Mouse (Mus musculus): ENCODE results near the gene Nrp2. TPM values are rescaled to one million over a fixed set of nuclear protein-coding genes. Genes with fewer than 3 reads are reported as not detected.
A peak's percentile ranks its signal among the peaks of the same experiment; 100 is the strongest.

Gene Nrp2
- polyA plus RNA-seq, 1 experiment from 2014 or later = 7.0 TPM

- H3K4me1 ChIP-seq = peaks cover 52% of the 10 kb centered on the region
- peak overlapping the region; percentile 1; the same call in 1 of the 2 replicates for H3K27ac ChIP-seq (replicated peaks)
Observed at GRCm38 (mm10) chr1:62774288-62775218, 71.5 kb downstream of the Nrp2 start.

DNA sequence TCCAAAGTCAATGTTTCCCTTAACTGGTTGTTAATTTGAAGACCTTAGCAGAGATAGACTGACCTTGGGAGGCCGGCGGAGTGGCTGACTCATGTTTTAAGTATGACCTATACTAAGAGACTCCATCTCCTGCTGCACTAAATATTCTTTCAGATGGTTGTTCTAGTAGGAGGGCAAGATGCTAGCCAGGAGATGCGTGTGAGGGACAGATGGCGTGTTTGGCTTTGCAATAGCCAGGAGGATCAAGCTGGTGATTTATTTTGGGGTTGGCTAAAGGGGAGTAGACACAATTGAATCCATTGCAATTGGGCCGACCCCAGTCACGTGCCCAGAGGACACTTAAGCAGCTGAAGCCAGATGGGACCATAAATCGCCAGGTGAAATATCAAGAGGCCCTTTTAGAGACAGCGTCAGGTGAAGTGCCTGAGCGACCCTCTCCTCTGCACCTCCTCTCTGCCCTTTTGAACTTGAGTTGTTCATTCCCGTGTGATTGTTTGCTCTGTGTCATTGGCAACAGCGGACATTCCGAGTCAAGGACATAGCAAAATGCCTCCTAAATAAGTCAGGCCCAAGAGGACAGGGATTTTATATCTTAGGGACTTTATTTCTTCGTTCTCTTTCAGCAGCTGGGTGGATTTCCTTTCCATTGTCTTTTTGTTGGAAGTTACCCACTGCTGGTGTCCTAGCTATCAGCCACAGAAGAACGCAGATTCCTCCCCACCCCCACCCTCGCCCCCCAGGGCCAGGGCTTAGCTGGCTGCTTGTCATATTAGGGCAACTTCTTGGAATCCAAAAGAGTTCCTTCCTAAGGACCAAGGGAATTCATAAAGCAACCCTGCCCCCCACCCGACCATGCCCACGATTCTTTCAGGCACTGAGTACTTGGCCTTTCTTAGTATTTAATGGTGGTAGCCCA is 74.5 kb downstream of the Nrp2 start:
- no peak for ATAC-seq (ENCODE audit: extremely low read depth, insufficient number of reproducible peaks, low FRiP score, low TSS enrichment)
- Histone ChIP-seq H3K36me3 (no peaks in the 10 kb centered on the region), H3K9me3 (no peaks in the 10 kb centered on the region), H3K4me2 (peak overlapping the region; percentile 32), H3K4me3 (no peak overlapping the region), H3K27ac (replicated peaks) (peak overlapping the region; percentile 43), H3K9ac (no peak overlapping the region), H3K4me1 (peaks cover 78% of the 10 kb centered on the region), H3K27me3 (replicated peaks) (no peaks in the 10 kb centered on the region)
- 45% methylated on average over 17 of the region's 17 CpGs for WGBS

More at GRCm38 (mm10) chr1:62774288-62775218, 71.5 kb downstream of the Nrp2 start:
- Histone ChIP-seq H3K9ac (no peak overlapping the region), H3K27me3 (replicated peaks) (no peaks in the 10 kb centered on the region), H3K9me3 (no peaks in the 10 kb centered on the region), H3K36me3 (no peaks in the 10 kb centered on the region), H3K4me3 (no peak overlapping the region), H3K4me2 (no peak overlapping the region)
- WGBS = 68% methylated on average over 11 of the region's 11 CpGs
- ATAC-seq (ENCODE audit: extremely low read depth, insufficient number of reproducible peaks, low FRiP score, low TSS enrichment) = no peak

DNA sequence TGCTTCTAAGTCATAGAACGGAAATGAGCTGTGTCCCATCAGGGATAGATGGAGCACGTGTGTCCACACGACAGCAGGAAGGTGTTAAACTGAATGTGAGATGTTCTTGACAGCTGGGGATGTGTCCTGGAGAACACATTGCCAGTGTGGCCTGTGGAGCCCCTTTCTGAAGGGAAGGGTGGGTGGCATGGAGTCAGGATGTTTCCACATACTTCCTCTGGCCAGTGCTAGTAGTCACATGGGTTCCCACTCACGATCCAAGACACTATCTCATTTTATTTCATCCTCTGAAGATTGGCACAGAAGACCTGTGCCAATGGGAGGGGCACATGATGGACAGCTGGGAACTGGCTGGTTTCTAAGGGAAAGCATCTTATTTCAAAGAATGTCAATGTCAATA is 75.8 kb downstream of the Nrp2 start:
- ATAC-seq (ENCODE audit: extremely low read depth, insufficient number of reproducible peaks, low FRiP score, low TSS enrichment) = no peak
- Histone ChIP-seq H3K4me1 (peaks cover 74% of the 10 kb centered on the region), H3K27me3 (replicated peaks) (no peaks in the 10 kb centered on the region)

GRCm38 (mm10) chr1:62780068-62780761 is 77.1 kb downstream of the Nrp2 start:
- H3K27ac ChIP-seq (replicated peaks) = peak overlapping the region; percentile 62

More for the DNA sequence above, 75.8 kb downstream of the Nrp2 start:
- Histone ChIP-seq H3K4me2 (no peak overlapping the region), H3K9me3 (no peaks in the 10 kb centered on the region), H3K27ac (replicated peaks) (no peak overlapping the region), H3K4me3 (no peak overlapping the region), H3K9ac (no peak overlapping the region), H3K36me3 (0 out of 2 replicates have a peak, but pooled peaks cover under 1% of the 10 kb centered on the region)
- 49% methylated on average over 4 of the region's 4 CpGs for WGBS

DNA sequence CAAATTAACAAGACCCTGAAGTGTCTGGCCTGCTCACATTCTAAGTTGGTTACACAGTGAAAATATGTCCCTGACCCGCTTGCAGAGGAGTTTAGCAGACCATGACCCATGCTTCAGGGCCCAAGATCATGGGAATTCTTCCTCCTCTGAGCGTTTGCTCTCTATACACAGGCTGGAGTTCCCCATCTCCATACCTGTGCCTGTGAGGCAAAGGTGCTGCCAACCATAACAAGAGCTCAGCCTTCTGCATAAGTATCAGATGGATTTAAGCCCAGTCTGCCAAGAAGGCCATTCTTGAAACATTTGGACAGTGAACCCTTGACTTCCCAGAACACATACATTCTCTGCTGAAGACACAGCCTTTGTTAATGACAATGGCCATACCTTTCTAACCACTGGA is 79.1 kb downstream of the Nrp2 start:
- Histone ChIP-seq H3K4me2 (no peak overlapping the region), H3K27ac (replicated peaks) (peak overlapping the region; percentile 46; the same call in 1 of the 2 replicates), H3K4me1 (peaks cover 45% of the 10 kb centered on the region), H3K9me3 (no peaks in the 10 kb centered on the region), H3K27me3 (replicated peaks) (0 out of 2 replicates have a peak, but pooled peaks cover 2% of the 10 kb centered on the region), H3K4me3 (no peak overlapping the region), H3K9ac (no peak overlapping the region), H3K36me3 (0 out of 2 replicates have a peak, but pooled peaks cover 7% of the 10 kb centered on the region)
- no peak for ATAC-seq (ENCODE audit: extremely low read depth, insufficient number of reproducible peaks, low FRiP score, low TSS enrichment)
- 55% methylated on average over 2 of the region's 2 CpGs for WGBS

More at GRCm38 (mm10) chr1:62780068-62780761, 77.1 kb downstream of the Nrp2 start:
- Histone ChIP-seq H3K36me3 (0 out of 2 replicates have a peak, but pooled peaks cover 7% of the 10 kb centered on the region), H3K27me3 (replicated peaks) (no peaks in the 10 kb centered on the region), H3K4me3 (no peak overlapping the region), H3K4me1 (peaks cover 63% of the 10 kb centered on the region), H3K4me2 (no peak overlapping the region), H3K9ac (peak overlapping the region; percentile 34; the same call in 1 of the 2 replicates), H3K9me3 (no peaks in the 10 kb centered on the region)
- no peak for ATAC-seq (ENCODE audit: extremely low read depth, insufficient number of reproducible peaks, low FRiP score, low TSS enrichment)
- WGBS = 23% methylated on average over 15 of the region's 15 CpGs

GRCm38 (mm10) chr1:62782573-62782972 is 79.5 kb downstream of the Nrp2 start:
- Histone ChIP-seq H3K27ac (replicated peaks) (0 out of 2 replicates have a peak overlapping the region, but pooled peaks have one; percentile 46), H3K27me3 (replicated peaks) (0 out of 2 replicates have a peak, but pooled peaks cover 4% of the 10 kb centered on the region), H3K36me3 (0 out of 2 replicates have a peak, but pooled peaks cover 7% of the 10 kb centered on the region), H3K4me2 (no peak overlapping the region), H3K4me1 (peaks cover 41% of the 10 kb centered on the region), H3K4me3 (no peak overlapping the region), H3K9ac (no peak overlapping the region), H3K9me3 (no peaks in the 10 kb centered on the region)
- no peak for ATAC-seq (ENCODE audit: extremely low read depth, insufficient number of reproducible peaks, low FRiP score, low TSS enrichment)

GRCm38 (mm10) chr1:62783354-62784083 is 80.4 kb downstream of the Nrp2 start:
- Histone ChIP-seq H3K27ac (replicated peaks) (no peak overlapping the region), H3K4me1 (peaks cover 34% of the 10 kb centered on the region), H3K4me3 (no peak overlapping the region), H3K36me3 (0 out of 2 replicates have a peak, but pooled peaks cover 7% of the 10 kb centered on the region), H3K9ac (no peak overlapping the region), H3K4me2 (no peak overlapping the region), H3K9me3 (no peaks in the 10 kb centered on the region), H3K27me3 (replicated peaks) (0 out of 2 replicates have a peak, but pooled peaks cover 4% of the 10 kb centered on the region)
- 83% methylated on average over 18 of the region's 18 CpGs for WGBS
- no peak for ATAC-seq (ENCODE audit: extremely low read depth, insufficient number of reproducible peaks, low FRiP score, low TSS enrichment)

DNA sequence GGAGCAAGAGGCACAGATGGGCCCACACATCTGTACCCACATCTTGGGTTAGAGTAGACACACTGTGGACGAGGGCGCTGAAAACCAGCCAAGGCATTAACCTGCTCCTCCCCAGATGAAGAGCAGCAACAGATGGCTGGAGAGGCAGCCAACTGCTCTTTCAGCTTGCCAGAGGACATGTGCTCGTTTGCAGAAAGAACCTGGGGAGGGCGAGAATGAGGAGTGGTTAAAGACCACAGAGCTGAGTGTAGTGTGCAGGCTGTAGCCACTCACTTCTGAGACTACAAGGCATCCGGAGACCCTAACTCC is 81.0 kb downstream of the Nrp2 start:
- Histone ChIP-seq H3K4me1 (peaks cover 36% of the 10 kb centered on the region), H3K27me3 (replicated peaks) (0 out of 2 replicates have a peak, but pooled peaks cover 4% of the 10 kb centered on the region), H3K4me3 (no peak overlapping the region), H3K4me2 (no peak overlapping the region), H3K36me3 (0 out of 2 replicates have a peak, but pooled peaks cover 7% of the 10 kb centered on the region), H3K9ac (no peak overlapping the region), H3K27ac (replicated peaks) (no peak overlapping the region), H3K9me3 (no peaks in the 10 kb centered on the region)
- no peak for ATAC-seq (ENCODE audit: extremely low read depth, insufficient number of reproducible peaks, low FRiP score, low TSS enrichment)
- 60% methylated on average over 5 of the region's 5 CpGs for WGBS

GRCm38 (mm10) chr1:62786255-62786654 is 83.2 kb downstream of the Nrp2 start:
- H3K4me1 ChIP-seq = peaks cover 18% of the 10 kb centered on the region
- no peak for ATAC-seq (ENCODE audit: extremely low read depth, insufficient number of reproducible peaks, low FRiP score, low TSS enrichment)
- no peak overlapping the region for H3K9ac ChIP-seq
- 0 out of 2 replicates have a peak, but pooled peaks cover 4% of the 10 kb centered on the region for H3K27me3 ChIP-seq (replicated peaks)
- 0 out of 2 replicates have a peak, but pooled peaks cover 7% of the 10 kb centered on the region for H3K36me3 ChIP-seq
- H3K27ac ChIP-seq (replicated peaks) = no peak overlapping the region
- 22% methylated on average over 5 of the region's 5 CpGs for WGBS
- no peak overlapping the region for H3K4me2 ChIP-seq
- H3K9me3 ChIP-seq = no peaks in the 10 kb centered on the region
- no peak overlapping the region for H3K4me3 ChIP-seq

- WGBS = 82% methylated on average over 10 of the region's 10 CpGs
- no peak for ATAC-seq (ENCODE audit: extremely low read depth, insufficient number of reproducible peaks, low FRiP score, low TSS enrichment)
- H3K27ac ChIP-seq (replicated peaks) = no peak overlapping the region
Observed at GRCm38 (mm10) chr1:62787546-62787945, 84.5 kb downstream of the Nrp2 start.

More at GRCm38 (mm10) chr1:62787546-62787945, 84.5 kb downstream of the Nrp2 start:
- H3K9ac ChIP-seq = no peak overlapping the region
- no peaks in the 10 kb centered on the region for H3K9me3 ChIP-seq
- 0 out of 2 replicates have a peak, but pooled peaks cover 4% of the 10 kb centered on the region for H3K27me3 ChIP-seq (replicated peaks)
- H3K4me3 ChIP-seq = no peak overlapping the region
- H3K4me2 ChIP-seq = no peak overlapping the region
- 0 out of 2 replicates have a peak, but pooled peaks cover 7% of the 10 kb centered on the region for H3K36me3 ChIP-seq
- H3K4me1 ChIP-seq = peaks cover 5% of the 10 kb centered on the region

Measured in heart, embryonic 13.5 days (tissue).